Mouse (Mus musculus) lung, postnatal 0 days (tissue): Measurements from ENCODE around the gene Plxdc2.

ENCODE experiments used
- CTCF ChIP-seq: IDR thresholded peaks from 2 replicates; pipeline ENCODE4 v1.5.1; 2016; ENCODE audit warnings: antibody characterized with exemption, mild to moderate bottlenecking
- EP300 ChIP-seq: IDR thresholded peaks from 2 replicates; pipeline ENCODE4 v1.6.1; 2016; ENCODE audit warnings: antibody characterized with exemption, mild to moderate bottlenecking, control low read depth

GRCm38 (mm10) chr2:16364749-16365148, 8.6 kb downstream of the Plxdc2 start:
- TF ChIP-seq CTCF (no peak), EP300 (no peak)
